Mouse (Mus musculus) lung, postnatal 10 days (tissue): ENCODE measurements at regions not wholly inside any gene's neighbourhood (a gene's known extent, or its start where the extent isn't known, plus 50 kb on each side); places are given as distances from the start of the nearest gene placed in this dataset.

Experiments
- DNase-seq: peaks from one replicate; pipeline ENCODE4 v3.0.0; 2021

DNA sequence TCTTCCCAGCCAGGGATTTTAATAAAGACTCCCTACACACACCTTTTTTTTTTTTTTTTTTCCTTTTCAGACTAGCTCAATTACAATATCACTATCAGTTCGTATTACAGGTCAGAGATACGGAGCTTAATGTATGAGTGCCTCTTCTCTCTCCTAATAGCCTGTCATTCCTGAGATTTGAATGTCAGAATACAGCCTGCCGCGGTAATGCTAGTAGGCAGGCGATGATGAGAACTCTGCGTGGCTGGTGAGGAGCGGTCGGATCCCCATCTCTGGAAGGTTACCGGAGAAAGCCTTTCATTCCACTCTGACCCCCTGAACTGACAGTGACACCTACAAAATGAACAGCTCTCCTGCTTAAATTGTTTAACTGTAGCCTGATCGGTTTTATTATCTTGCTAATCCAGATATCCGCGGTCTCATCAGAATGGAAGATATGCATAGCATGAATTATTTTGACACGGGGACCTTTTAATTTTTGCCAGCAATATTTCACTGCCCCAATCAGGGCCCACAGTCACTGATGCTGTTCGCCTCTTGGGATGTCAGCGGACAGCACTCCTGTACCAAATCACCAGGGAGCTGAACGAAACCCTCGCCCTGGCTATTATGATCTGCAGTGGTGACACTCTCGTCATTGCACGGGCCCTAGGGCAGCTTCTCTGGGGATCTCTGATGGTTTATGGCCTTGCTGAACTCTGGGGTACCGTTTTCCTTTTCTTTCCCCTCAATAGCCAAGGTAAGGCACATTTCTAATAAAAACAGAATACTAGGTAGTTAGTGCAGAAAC, 690.9 kb downstream of the 1700064H15Rik start:
- no peak for DNase-seq

DNA sequence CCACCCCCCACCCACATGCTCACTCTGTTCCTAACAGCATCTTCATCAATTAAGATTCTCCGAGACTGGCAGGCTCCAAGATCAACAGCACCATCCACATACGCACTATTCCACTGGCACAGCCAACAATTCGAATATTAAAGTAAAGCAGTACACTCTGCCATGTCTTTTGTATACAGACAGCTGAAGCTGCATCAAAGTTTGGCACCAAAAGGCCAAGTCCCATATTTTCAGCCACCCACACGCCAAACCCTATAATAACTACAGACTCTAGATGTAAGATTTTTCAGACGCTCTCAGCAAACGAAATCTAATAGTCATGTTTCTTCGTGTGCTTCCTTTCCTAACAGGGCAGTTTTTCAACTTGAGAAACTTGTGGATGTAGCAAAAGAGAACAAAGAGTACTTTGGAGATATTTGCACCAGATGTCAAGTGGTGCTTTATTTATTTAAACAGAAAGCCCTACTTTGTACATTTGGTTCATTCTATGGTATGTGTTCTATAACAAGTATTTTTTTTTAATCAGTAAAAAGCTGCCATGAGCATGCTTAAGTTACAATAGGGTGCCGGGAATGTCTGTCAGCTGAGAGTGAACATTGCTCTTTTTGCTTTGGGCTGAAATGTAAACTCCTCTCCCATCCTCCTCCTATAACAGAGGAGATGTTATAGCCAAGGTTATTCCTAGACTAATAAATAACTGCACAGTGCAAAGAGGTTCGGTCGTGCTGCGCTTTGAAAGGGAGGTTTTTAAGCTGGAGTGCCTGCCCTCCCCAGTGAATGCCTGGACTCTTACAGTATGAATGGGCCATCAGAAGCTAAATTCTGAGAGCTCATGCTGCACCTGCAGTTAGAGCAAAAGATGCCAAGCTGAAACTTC, 686.9 kb downstream of the 1700064H15Rik start:
- no peak for DNase-seq

DNA sequence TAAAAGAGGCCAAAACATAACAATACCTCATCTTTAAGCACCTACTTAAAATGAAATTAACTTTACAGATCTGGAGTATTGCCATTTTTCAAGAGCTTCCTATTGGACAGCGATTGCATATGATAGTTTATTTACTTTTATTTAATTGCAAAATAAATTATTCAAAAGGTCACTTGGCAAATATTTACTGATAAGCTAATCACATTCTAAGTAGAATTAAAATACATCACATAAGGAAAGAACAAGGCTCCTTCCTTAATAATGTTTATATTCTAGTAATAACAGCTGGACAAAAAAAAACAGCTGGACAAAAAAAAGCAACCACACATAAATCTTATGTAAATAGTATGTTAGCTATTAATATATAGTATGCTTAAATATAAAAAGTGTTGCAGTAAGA, 668.1 kb downstream of the 1700064H15Rik start:
- no peak for DNase-seq

DNA sequence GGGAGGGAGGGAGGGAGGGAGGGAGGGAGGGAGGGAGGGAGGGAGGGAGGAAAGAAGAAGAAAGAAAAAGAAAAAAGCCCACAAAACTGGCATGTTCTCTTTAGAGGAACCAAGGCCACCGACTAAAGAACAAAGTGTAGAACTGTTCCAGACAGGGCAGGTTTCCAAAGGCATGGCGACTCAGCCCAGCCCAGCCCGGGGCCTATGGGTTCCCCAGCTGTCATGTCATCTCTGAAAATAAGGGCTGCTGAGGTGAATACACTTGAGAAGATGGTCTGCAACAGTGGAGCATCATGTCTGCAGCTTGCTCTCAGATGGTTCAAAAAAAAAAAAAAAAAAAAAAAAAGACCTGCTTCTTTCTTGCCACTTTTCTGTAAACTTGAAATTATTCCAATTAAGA, 639.8 kb downstream of the 1700064H15Rik start:
- DNase-seq: no peak

DNA sequence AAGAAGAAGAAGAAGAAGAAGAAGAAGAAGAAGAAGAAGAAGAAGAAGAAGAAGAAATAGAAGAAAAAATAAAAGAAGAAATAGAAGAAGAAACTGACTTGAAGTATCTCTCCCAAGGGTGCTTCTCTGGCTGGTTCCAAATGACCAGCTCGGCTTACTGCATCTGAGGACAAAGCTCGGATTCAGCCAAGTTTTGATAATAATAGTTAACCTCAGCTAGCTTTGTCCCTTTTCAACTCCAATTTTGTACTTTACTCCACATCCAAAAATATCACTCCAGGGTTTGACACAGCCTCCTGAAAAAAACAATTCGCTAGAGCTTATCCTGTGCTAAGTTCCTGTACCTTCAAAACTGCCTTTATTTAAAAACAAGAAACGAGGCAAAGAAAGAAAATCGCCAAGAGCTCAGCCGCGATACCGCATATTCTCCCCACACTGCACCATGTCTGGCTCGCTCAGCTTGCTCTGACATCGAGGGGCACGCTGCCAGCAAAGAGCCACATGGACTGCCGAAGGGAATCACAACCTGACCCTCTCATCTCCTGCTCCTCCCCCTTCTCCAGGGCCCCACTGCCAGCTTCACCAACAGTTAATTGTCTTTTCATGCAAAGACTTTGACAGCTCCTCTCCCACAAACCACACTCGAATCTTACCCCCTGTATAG, 638.8 kb downstream of the 1700064H15Rik start:
- DNase-seq: peak; percentile 55

DNA sequence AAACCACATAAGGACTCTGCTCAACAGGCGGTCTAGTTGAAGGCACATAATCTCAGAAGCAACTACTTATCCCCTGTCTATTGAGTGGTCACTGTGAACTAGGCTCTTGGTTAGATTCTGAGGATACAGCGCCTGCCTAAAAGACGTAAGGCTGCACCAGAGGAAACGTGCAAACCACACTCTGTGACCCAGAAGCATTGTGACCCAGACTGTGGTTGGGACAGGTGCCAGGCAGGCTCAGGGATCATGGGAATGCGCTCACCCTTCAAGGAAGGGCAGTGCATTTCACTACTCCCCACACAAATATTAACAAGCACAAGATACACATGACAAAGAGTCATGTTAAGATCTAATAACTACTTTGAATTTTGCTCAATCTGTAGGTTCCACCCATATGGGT, 628.3 kb downstream of the 1700064H15Rik start:
- no peak for DNase-seq

DNA sequence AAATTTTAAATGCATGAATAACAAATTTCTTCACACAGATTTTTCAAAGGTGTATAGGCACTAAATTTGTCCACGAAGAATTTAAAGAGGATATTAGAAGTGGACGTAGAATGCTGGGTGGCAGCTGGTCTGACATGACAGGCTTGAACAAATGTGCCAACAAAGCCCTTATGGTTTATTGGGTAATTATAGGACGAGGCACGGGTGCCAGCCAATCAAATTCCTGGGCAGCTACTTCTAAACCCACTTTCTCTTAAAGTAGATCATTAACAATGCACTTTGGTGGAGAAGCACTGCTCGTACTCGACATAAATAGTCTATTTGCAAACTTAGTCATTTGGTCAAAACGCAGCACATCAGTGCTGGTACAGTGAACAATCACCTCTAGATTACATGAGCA, 626.4 kb downstream of the 1700064H15Rik start:
- no peak for DNase-seq

DNA sequence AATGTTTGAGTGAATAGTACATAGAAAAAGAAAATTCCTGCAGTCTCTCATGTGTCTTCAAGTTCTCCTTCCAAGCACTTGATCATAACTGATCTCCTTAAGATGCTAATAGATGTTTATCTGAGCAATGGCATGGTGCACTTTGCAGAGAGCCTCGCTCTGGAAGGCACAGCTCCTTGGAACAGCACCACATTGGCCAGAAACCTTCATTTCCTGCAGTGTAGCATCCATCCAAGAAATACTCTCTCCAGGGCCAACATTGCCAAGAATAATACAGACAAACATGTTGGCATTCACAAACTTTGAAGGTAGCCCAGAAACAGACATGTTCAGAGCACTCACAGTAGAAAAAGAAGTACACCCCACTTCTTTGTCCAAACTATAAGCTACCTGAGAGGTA, 623.7 kb downstream of the 1700064H15Rik start:
- no peak for DNase-seq

DNA sequence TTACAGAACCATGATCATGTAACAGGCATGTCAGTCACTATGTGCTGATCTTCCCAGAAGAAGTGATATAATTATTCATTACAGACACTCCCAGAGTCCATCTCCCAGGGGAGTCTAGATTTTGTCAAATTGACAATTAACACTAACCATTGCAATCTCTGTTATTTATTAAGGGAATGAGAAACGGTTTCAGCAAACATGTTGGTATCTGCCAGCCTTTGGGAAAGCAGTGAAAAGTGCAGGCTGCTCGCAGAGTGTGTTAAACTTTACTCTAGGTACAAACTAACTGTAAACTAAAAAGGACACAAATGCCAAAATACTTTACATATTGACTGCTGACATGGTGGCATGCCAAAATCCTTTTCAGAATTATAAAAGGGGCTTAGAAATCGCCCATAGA, 583.9 kb downstream of the 1700064H15Rik start:
- DNase-seq: no peak

DNA sequence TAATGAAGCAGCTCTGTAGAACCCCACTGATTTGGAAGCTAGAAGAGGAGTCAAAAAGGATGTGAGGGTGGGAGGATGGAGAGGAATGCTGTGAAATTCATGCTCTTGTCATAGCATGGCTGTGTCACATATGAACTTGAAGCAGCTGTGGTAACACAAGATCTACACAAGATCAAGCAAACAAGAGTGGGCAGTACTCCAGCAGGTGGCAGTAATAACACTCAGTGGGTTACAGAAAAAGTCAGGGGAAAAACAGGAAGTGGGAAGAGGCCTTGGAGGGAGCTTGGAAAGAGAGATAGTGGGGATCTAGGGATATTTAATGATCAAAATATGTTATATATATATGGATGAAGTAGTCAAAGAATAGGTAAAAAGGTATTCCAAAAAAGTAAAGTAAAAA, 582.5 kb downstream of the 1700064H15Rik start:
- no peak for DNase-seq

DNA sequence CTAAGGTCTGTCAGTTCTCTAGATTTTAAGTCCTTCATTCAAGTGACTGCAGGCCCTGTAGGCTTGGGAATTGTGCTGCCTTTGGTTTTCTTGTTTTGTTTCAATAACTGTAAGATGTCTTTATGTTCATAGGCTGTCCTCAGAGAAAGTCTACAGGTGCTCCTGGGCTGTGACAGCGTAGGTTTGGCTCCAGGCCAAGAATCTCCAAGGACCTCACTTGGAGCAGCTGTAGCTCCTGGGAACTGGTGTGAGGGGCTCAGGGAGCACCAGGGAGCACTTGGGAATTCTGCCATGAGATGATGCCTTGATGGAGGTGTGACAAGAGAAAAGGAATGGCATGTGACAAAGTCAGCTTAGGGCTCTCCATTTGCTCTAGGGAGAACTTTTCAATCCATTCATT, 581.9 kb downstream of the 1700064H15Rik start:
- DNase-seq: no peak

DNA sequence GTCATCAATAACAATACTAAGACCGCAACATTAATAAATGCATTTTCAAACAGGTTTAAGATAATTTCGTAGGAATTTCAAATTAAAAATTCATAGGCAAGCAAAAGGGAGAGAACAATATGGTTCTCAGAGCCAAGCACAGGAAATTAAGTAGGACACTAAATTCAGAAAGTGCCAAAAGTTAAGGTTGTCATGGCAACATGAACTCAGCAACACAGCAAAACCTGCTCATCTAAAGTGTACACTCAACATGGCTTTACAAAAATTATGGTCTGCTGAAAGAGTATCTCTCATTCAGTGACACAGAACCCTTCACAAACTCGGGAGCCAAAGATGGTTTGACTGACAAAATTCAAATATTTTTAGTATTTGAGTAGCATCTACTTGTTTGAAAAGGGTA, 572.5 kb downstream of the 1700064H15Rik start:
- DNase-seq: no peak

DNA sequence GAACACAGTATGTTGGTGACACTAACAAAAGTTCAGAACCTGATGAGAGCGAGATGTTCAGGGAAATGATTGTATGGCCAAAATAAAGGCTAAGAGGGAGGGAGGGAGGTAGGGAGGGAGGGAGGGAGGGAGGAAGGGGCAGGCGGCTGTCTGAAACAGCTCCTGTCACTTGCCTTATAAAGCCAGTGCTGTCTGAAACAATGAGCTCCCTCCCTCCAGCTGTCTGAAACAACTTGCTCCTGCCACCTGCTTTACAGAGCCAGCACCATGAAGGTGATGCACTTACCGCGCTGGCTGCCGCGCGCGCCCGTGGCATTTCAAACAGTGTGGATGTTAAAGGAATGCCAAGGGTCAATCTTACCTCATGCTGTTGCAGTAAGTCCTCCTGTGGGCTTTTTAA, 571.9 kb downstream of the 1700064H15Rik start:
- DNase-seq: no peak

DNA sequence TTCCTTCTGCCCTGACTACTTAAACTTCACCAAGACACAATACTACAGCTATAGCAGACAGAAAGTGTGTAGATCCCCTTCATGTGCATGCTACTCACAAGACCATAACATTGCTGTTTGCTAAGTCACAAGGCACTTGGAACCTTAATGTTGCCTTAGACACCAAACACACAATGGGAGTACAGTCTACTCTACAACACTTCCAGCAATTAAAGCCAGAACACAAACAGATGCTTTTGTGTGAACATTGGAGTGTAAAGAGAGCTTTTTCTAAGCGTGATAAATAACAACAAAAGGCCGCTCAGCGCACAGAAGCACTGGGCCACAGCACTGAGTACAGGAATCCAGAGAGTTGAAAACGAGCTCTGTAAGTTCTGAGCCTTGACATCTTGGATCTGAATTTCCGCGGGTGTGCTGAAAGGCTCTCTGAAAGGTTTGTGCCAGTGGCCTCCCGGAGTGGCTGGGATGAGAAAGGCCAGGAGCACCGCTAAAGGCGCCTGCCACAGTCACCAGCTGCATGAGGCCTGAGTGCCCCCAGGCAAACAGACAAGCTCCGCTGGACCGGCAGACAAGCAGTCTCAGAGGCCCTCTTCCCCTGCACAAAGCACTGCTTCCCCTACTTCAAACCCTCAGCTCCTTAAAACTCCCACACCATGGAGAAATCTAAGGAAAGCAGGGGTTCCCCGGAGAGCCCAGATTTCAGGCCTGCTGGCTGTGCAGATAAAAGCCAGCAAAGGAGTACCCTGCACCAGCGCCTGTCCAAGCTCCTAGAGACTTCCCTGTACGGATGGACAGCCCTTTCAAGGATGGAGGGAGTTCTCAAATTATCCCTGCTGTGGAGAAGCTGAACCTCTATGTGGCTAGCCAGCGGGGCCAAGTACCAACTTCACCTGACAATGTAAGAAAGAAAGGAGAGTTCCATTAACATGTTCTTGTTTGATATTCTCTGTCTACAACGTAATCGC, 568.3 kb downstream of the 1700064H15Rik start:
- DNase-seq: no peak

DNA sequence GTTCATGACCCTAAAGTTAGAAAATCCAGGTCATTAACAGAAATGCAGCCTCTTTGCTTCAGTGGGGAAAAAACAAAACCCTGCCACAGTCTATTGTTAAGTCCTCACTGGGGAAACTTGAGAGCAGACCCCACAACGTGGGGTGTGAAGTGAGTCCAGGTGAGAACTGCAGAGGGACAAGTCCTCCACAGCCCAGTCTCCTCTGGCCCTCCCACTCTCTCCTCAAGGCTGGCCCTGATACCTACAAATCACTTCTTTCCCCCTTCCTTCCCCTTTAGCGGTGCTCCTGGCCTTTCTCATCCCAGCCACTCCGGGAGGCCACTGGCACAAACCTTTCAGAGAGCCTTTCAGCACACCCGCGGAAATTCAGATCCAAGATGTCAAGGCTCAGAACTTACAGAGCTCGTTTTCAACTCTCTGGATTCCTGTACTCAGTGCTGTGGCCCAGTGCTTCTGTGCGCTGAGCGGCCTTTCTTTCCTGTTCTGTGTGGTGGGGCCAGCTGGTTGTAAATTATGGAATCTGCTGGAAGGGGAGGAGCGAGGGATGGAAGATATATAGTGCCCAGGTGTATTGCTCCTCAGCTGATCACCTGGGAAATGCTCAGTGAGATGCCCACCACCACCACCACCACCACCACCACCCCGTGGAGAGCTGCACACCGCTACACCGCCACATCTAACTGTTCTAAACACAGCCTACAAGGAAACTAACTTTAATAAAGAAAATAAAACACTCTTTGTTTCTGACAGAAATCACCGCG, 566.8 kb downstream of the 1700064H15Rik start:
- DNase-seq: no peak

DNA sequence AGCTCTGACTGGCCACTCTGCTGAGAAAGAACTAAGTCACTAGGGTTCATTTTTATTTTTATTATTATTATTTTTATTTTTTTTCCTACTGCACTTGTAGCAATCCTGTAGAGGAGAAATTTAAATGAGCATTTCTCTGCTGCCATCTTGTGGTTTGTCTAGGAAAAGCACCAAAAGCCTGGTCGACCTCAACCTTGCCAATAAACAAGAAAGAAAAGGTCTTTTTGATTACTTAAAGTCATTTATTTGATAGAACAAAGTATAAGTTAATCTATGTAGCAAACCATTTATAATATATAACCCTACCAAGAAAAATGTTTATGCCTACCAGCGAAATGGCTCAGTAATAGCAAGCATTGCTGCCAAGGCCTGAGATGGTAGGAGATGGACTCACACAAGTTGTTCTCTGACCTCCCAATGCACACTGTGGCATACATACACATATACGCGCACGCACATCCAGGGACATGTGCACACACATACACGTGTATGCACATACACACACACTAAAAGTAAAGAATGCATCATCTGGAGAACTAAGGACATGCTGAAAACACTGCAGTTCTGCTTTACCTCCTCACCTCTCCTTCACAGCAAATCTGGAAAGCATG, 566.1 kb downstream of the 1700064H15Rik start:
- DNase-seq: peak; percentile 68

DNA sequence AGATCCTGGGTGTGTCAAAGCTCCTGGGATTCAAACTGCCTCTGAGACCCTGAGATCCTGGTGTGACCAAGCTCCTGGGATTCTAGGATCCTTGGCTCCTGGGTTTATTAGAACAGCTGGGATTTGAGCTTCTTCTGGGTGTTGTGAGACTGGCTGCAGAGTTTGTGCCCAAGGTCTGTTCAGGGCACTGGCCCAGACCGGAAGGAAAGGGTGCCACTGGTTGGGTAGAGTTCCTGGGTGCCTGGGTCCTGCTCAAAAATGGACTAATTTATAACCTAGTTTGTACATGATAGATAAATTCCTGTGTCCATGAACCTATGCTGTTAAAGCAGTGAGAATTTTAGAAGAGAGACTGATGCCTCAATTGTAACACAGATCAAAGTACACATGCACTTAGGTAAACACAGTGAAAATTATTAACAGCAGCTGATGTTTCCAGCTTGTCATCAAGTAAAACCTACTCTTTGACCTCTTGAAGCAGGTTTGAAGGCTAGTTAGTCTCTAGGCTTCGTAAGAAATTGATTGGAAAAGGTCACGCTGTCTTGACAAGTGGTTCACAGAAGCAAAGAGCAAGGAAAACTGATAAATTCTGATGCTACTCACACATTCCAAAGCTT, 561.2 kb downstream of the 1700064H15Rik start:
- DNase-seq: no peak
